Mouse (Mus musculus): ENCODE measurements around the gene Sytl3.
"Not testable (repeated sequence)": the region's sequence is repeated elsewhere in the genome, so short reads cannot be mapped to it uniquely, and the experiment has no call there.

Sytl3 gene

DNA sequence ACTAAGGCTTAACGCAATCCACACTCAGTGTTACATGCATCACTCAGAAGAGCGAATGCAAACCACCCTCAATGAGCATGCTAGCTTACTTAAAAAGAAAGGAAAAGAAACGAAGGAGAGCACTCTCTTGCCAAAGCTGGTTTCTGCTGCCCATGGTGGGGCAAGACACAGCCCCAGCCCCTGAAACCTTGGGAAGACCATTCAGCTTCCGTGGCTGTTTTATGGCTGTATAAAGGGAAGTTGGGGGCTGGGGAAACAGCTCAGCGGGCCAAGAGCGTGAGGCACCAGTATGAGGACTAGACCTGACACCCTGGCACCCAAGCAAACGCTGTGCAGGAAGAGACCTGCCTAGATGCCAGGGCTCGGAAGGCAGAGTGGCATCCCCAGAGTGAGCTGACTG, 20.4 kb upstream of the Sytl3 start:
- DNase-seq (ENCODE audit: low read depth, low spot score); H3K36me3 ChIP-seq (ENCODE audit: control insufficient read depth, insufficient read depth, low read length, poor library complexity, severe bottlenecking); H3K27me3 ChIP-seq (ENCODE audit: control insufficient read depth, insufficient read depth, low read length, poor library complexity, severe bottlenecking): not testable (repeated sequence)

DNA sequence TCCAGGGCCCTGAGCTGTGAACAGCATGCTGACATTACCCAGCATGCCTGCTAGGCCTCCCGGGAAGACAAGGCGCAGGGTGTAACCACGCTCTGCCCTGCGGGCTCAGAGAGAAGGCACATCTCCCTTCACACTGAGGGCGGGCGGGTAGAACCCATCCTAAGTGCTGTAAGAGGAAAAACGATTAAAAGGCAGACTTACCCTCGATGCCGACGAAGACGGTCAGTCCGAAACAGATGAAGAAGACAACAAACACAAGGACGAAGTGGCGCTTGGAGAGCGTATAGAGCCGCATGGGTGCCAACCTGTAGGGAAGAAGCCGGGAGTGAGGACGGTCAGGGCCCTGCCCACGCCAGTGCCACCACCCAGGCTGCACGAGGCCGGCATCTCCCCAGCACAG, 19.4 kb upstream of the Sytl3 start:
- H3K36me3 ChIP-seq (ENCODE audit: control insufficient read depth, insufficient read depth, low read length, poor library complexity, severe bottlenecking); DNase-seq (ENCODE audit: low read depth, low spot score); H3K27me3 ChIP-seq (ENCODE audit: control insufficient read depth, insufficient read depth, low read length, poor library complexity, severe bottlenecking): not testable (repeated sequence)

- not testable (repeated sequence) for DNase-seq (ENCODE audit: low read depth, low spot score); H3K27me3 ChIP-seq (ENCODE audit: control insufficient read depth, insufficient read depth, low read length, poor library complexity, severe bottlenecking); H3K36me3 ChIP-seq (ENCODE audit: control insufficient read depth, insufficient read depth, low read length, poor library complexity, severe bottlenecking)
These were observed 18.8 kb upstream of the Sytl3 start for GRCm38 (mm10) chr17:6640044-6640637.

GRCm38 (mm10) chr17:6640771-6641429, 18.0 kb upstream of the Sytl3 start:
- not testable (repeated sequence) for H3K27me3 ChIP-seq (ENCODE audit: control insufficient read depth, insufficient read depth, low read length, poor library complexity, severe bottlenecking); DNase-seq (ENCODE audit: low read depth, low spot score); H3K36me3 ChIP-seq (ENCODE audit: control insufficient read depth, insufficient read depth, low read length, poor library complexity, severe bottlenecking)

- H3K27me3 ChIP-seq (ENCODE audit: control insufficient read depth, insufficient read depth, low read length, poor library complexity, severe bottlenecking); DNase-seq (ENCODE audit: low read depth, low spot score); H3K36me3 ChIP-seq (ENCODE audit: control insufficient read depth, insufficient read depth, low read length, poor library complexity, severe bottlenecking): not testable (repeated sequence)
These were observed 14.7 kb upstream of the Sytl3 start for GRCm38 (mm10) chr17:6644210-6644609.

DNA sequence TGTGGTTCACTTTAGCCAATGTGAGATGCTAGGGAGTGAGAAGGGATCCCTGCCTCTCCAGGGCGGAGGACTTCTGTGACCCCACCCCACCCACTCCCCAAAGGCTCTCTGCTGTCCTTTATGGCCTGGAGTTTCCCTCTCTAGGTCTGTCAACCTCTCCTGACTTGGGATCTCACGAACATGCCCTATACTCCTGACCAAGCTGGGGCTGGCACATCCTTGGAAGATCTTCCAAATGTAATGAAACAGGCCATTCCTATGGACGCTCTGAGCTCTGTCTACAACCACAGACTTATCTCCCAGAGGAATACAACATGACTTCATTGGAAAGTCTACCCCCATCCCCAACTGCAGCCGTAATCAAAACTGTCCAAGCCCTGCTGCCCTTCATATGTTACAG, 14.2 kb upstream of the Sytl3 start:
- H3K36me3 ChIP-seq (ENCODE audit: control insufficient read depth, insufficient read depth, low read length, poor library complexity, severe bottlenecking); DNase-seq (ENCODE audit: low read depth, low spot score); H3K27me3 ChIP-seq (ENCODE audit: control insufficient read depth, insufficient read depth, low read length, poor library complexity, severe bottlenecking): not testable (repeated sequence)

- not testable (repeated sequence) for H3K36me3 ChIP-seq (ENCODE audit: control insufficient read depth, insufficient read depth, low read length, poor library complexity, severe bottlenecking); DNase-seq (ENCODE audit: low read depth, low spot score); H3K27me3 ChIP-seq (ENCODE audit: control insufficient read depth, insufficient read depth, low read length, poor library complexity, severe bottlenecking)
These were observed 13.2 kb upstream of the Sytl3 start for GRCm38 (mm10) chr17:6645668-6646067.

DNA sequence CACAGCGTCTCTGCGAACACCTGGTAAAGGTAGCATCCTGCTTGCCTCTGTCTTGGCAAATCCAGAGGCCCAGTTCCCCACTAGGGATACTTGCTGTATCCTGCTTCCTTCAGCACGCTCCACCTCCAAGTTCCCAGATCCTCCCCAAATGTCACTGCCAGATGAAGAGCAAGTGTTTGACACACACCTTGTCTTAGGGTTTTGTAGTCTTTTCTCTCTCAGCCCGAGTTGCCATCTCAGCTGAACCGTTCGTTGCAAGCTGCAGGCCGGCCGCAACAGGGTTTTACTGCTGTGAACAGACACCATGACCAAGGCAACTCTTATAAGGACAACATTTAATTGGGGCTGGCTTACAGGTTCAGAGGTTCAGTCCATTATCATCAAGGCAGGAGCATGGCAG, 12.1 kb upstream of the Sytl3 start:
- DNase-seq (ENCODE audit: low read depth, low spot score); H3K27me3 ChIP-seq (ENCODE audit: control insufficient read depth, insufficient read depth, low read length, poor library complexity, severe bottlenecking); H3K36me3 ChIP-seq (ENCODE audit: control insufficient read depth, insufficient read depth, low read length, poor library complexity, severe bottlenecking): not testable (repeated sequence)

- H3K36me3 ChIP-seq (ENCODE audit: control insufficient read depth, insufficient read depth, low read length, poor library complexity, severe bottlenecking); H3K27me3 ChIP-seq (ENCODE audit: control insufficient read depth, insufficient read depth, low read length, poor library complexity, severe bottlenecking); DNase-seq (ENCODE audit: low read depth, low spot score): not testable (repeated sequence)
These were observed 11.4 kb upstream of the Sytl3 start for GRCm38 (mm10) chr17:6647452-6647851.

DNA sequence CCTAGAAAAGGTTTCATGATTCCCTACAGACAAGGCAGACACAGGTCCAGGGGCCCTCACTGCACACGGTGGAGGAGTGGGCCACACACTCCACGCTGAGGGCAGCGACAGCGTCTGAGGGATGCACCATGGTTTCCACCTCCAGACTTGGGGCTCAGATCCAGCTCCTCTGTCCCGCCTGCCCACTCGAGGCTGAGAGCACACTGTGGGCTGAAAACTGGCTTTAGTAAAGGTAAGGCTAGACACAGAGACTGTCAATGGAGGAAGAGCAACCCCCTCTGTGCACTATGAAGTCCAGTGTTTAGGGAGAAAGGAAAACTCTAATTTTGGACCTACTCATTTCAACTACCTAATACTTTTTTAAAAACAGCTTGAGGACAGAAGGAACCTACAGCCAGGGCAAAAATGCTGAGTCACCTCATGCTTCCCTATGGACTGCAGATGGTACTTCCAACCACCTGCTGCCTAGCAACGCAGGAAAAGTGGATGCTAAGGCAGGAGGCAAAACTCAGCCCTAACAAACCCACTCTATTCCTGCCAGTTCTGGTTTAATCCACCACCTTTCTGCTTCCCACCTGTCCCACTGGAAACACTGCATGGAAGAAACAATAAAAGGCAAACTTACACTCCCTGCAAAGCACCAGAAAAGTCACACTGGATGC, 7.9 kb upstream of the Sytl3 start:
- DNase-seq (ENCODE audit: low read depth, low spot score); H3K36me3 ChIP-seq (ENCODE audit: control insufficient read depth, insufficient read depth, low read length, poor library complexity, severe bottlenecking); H3K27me3 ChIP-seq (ENCODE audit: control insufficient read depth, insufficient read depth, low read length, poor library complexity, severe bottlenecking): not testable (repeated sequence)

DNA sequence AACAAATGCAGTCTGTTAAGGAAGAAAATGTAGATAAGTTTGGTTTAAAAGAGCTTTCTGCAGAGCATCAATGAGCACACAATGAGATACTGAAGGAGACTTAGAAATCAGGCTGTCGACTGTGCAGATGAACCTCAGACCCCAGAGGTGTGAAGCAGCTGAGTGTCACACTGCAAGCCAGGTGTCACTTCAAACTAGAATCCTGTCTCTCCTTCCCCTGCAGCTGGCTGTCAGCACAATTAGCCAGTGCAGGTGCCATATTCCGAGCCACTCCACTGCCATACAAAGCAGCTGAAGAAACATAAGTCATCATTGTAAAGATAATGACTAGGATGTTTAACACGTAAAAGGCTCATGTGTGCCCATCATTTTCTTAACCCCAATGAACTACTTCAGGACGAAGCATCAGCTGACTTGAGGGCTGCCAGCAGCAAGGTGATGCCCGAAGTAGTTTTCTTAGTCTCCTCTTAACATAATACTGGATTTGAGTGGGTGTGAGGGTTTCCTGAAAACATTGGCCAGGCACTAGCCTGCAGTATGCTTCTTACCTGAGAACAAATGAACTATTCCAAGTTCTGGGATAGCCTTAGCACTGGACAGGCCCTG, 5.4 kb upstream of the Sytl3 start:
- DNase-seq (ENCODE audit: low read depth, low spot score); H3K27me3 ChIP-seq (ENCODE audit: control insufficient read depth, insufficient read depth, low read length, poor library complexity, severe bottlenecking); H3K36me3 ChIP-seq (ENCODE audit: control insufficient read depth, insufficient read depth, low read length, poor library complexity, severe bottlenecking): not testable (repeated sequence)

DNA sequence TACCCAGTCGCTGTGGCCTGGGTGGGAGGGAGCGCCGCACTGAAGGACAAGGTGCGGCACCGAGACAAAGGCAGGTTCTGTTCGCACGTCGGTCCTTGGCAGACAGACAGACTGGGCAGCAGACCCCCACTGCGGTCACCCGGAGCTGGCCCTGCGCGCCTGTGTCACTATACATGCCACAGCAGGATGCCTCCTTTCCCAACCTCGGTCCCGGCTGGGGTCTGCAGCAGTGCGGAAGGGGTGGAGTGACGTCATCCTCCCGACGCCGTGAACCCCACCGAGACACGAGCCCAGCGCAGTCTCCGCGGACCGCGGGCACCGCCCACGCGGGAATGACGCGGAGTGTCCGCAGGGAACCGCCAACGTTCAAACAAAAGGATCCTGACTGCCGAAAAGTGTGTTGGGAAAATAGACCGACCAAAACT, 3.8 kb upstream of the Sytl3 start:
- not testable (repeated sequence) for H3K27me3 ChIP-seq (ENCODE audit: control insufficient read depth, insufficient read depth, low read length, poor library complexity, severe bottlenecking); H3K36me3 ChIP-seq (ENCODE audit: control insufficient read depth, insufficient read depth, low read length, poor library complexity, severe bottlenecking)
- peak; percentile 77 for DNase-seq (ENCODE audit: low read depth, low spot score)

- peak; percentile 59 for DNase-seq (ENCODE audit: low read depth, low spot score)
- not testable (repeated sequence) for H3K36me3 ChIP-seq (ENCODE audit: control insufficient read depth, insufficient read depth, low read length, poor library complexity, severe bottlenecking); H3K27me3 ChIP-seq (ENCODE audit: control insufficient read depth, insufficient read depth, low read length, poor library complexity, severe bottlenecking)
These were observed 3.2 kb upstream of the Sytl3 start, which contains the start of gene Dynlt1f for GRCm38 (mm10) chr17:6655567-6656281. Dynlt1f (minus strand) TSS chr17:6655900.

DNA sequence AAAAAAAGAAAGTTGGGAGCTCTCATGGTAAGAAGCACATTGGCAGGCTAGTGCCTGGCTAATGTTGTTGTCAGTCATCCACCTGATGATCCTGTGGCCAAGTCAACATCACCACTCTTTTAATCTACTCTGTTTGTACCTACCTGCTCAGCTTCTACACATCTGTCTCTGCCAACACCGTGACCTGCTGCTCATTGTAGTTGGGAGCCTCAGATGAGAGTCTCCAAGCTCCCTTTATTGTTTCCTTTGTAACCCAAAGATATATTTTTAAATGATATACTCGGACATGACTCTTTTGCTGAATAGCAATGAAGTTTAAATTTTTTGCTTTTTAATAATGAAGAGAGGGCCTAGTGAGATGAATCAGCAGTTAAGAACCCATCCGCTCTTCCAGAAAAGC, 2.4 kb upstream of the Sytl3 start:
- DNase-seq (ENCODE audit: low read depth, low spot score); H3K27me3 ChIP-seq (ENCODE audit: control insufficient read depth, insufficient read depth, low read length, poor library complexity, severe bottlenecking); H3K36me3 ChIP-seq (ENCODE audit: control insufficient read depth, insufficient read depth, low read length, poor library complexity, severe bottlenecking): not testable (repeated sequence)

GRCm38 (mm10) chr17:6660589-6660988, 1.7 kb downstream of the Sytl3 start:
- not testable (repeated sequence) for H3K36me3 ChIP-seq (ENCODE audit: control insufficient read depth, insufficient read depth, low read length, poor library complexity, severe bottlenecking); DNase-seq (ENCODE audit: low read depth, low spot score); H3K27me3 ChIP-seq (ENCODE audit: control insufficient read depth, insufficient read depth, low read length, poor library complexity, severe bottlenecking)

All from splenic B cell, adult 2 months (primary cell).